Mouse (Mus musculus): ENCODE measurements at regions not wholly inside any gene's neighbourhood (a gene's known extent, or its start where the extent isn't known, plus 50 kb on each side); places are given as distances from the start of the nearest gene placed in this dataset.

GRCm38 (mm10) chr13:6240855-6241254 is 307.1 kb upstream of the Pitrm1 start:
- no peak for ATAC-seq (replicated peaks; ENCODE audit: low FRiP score, low TSS enrichment, poor library complexity, severe bottlenecking)

GRCm38 (mm10) chr13:6241472-6242123 is 306.4 kb upstream of the Pitrm1 start:
- no peak for ATAC-seq (replicated peaks; ENCODE audit: low FRiP score, low TSS enrichment, poor library complexity, severe bottlenecking)

DNA sequence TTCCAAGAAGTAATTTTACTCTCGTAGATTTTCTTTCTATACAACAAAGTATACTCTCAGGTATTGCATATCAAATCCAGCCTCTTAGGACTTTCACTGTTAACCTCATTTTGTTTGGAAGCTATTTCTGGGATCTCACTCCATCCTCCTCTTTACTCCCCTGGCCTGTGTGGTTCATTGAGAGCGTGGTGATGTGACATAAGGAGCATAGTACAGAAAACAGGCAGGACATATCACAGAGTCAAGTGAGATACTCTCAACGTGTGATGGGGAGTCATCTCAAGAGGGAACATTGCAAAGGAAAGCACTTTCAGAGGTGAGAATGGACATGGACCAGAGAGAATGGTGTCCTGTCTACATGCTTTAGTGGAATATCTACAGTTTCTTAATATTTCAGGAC is 297.8 kb upstream of the Pitrm1 start:
- no peak for ATAC-seq (replicated peaks; ENCODE audit: low FRiP score, low TSS enrichment, poor library complexity, severe bottlenecking)

GRCm38 (mm10) chr13:6251025-6251862 is 296.7 kb upstream of the Pitrm1 start:
- no peak for ATAC-seq (replicated peaks; ENCODE audit: low FRiP score, low TSS enrichment, poor library complexity, severe bottlenecking)

DNA sequence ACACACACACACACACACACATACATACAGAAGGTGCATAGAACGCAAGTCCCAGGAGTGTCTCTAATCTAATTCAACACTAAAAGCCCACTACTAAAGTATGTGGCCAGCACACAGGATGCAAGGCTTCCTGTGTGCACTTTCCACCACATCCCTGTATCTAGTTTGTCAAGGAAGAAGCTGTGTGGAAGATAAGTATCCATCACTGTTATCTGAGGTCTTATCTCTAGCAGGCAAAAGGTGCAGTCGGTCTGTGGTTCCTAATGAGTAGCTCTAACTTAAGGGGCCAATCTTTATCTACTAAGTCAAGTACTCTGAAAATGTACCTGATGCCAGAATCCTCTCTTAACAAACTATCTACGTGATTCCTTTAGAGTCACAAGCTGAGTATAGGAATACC is 295.8 kb upstream of the Pitrm1 start:
- no peak for ATAC-seq (replicated peaks; ENCODE audit: low FRiP score, low TSS enrichment, poor library complexity, severe bottlenecking)

- no peak for ATAC-seq (replicated peaks; ENCODE audit: low FRiP score, low TSS enrichment, poor library complexity, severe bottlenecking)
Observed at GRCm38 (mm10) chr13:6255303-6255702, 292.6 kb upstream of the Pitrm1 start.

- no peak for ATAC-seq (replicated peaks; ENCODE audit: low FRiP score, low TSS enrichment, poor library complexity, severe bottlenecking)
Observed at GRCm38 (mm10) chr13:6255728-6256496, 292.0 kb upstream of the Pitrm1 start.

- ATAC-seq (replicated peaks; ENCODE audit: low FRiP score, low TSS enrichment, poor library complexity, severe bottlenecking): no peak
Observed at GRCm38 (mm10) chr13:6258456-6258855, 289.5 kb upstream of the Pitrm1 start.

DNA sequence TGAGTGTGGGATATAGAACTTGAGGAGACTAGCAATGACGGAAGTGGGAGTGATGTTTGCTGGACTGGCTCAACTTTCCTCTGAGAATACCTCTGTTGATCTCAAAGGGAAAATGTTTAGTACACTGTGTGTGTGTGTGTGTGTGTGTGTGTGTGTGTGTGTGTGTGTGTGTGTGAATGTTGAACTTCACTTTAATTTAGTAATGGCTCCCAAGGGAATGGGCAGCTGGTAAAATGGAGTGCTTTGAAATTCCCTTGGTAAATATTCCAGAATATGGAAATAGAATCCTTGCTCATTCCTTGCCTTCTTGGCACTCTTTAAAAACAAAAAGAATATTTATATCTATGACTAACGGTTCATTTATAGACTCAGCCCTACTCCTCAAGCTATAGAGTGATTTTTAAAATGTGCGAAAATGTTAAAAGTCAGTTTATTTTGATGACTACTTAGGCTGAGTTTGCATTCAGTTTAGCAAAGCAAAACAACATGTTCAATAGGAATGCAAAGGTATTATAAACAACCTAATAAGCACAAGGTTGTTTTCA is 287.6 kb upstream of the Pitrm1 start:
- ATAC-seq (replicated peaks; ENCODE audit: low FRiP score, low TSS enrichment, poor library complexity, severe bottlenecking): no peak

- ATAC-seq (replicated peaks; ENCODE audit: low FRiP score, low TSS enrichment, poor library complexity, severe bottlenecking): no peak
Observed at GRCm38 (mm10) chr13:6261458-6261857, 286.5 kb upstream of the Pitrm1 start.

- ATAC-seq (replicated peaks; ENCODE audit: low FRiP score, low TSS enrichment, poor library complexity, severe bottlenecking): no peak
Observed at GRCm38 (mm10) chr13:6270546-6270945, 277.4 kb upstream of the Pitrm1 start.

GRCm38 (mm10) chr13:6272932-6273331 is 275.0 kb upstream of the Pitrm1 start:
- no peak for ATAC-seq (replicated peaks; ENCODE audit: low FRiP score, low TSS enrichment, poor library complexity, severe bottlenecking)

DNA sequence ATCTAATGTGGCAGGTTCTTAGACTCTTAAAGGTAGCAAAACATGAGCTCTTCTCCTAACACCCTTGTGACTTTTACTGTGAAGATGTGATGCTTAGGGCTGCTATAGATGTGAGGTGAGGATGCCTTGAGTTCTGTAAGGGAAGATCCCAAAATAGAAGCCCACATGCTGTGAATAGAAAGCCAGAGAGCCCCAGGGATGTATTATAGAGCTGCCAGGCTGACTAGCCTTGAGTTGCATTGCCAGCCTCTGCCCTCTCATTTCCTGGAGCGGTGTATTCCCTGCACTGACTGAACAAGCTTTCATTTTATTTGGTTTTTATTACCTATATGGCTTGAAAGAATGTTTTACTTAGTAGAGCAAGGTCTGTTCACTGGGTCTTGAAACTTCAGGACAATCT is 267.9 kb upstream of the Pitrm1 start:
- no peak for ATAC-seq (replicated peaks; ENCODE audit: low FRiP score, low TSS enrichment, poor library complexity, severe bottlenecking)

- ATAC-seq (replicated peaks; ENCODE audit: low FRiP score, low TSS enrichment, poor library complexity, severe bottlenecking): no peak
Observed at GRCm38 (mm10) chr13:6288109-6288508, 259.8 kb upstream of the Pitrm1 start.

DNA sequence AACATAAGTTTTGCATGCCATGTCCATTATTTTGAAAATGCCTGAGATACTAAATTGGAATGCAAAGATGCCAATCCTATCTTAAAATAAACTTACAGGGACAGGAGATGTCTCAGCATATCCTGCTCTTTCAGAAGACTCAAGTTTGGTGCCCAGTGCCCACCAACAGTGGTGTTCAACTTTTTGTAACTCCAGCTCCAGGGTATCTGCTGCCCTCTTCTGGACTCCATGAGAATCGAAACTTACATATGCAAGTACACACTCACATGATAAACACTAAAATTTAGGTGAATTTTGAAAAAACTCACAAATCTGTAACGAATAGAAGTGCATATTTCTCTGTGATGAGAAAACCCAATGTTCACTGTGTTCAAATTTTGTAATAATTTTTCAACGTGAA is 255.9 kb upstream of the Pitrm1 start:
- no peak for ATAC-seq (replicated peaks; ENCODE audit: low FRiP score, low TSS enrichment, poor library complexity, severe bottlenecking)

DNA sequence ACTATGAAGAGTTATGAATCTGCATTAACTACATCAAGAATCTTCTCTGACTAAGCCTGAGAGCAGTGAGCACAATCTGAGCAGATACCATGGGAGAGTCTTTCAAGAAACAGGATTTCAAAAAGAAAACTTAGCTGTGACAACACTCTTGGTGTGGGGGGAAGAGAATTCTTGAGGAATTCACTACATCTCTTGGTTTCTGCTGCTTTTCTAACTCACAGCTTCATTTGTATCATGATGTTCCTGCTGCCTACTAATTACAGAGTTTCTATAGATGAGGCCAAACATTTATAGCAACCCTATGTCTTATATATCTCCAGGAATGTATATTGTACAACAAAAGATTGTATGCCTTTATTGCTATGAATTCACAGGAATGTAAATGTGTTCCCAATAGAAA is 242.2 kb upstream of the Pitrm1 start:
- ATAC-seq (replicated peaks; ENCODE audit: low FRiP score, low TSS enrichment, poor library complexity, severe bottlenecking): no peak

- no peak for ATAC-seq (replicated peaks; ENCODE audit: low FRiP score, low TSS enrichment, poor library complexity, severe bottlenecking)
Observed at GRCm38 (mm10) chr13:6306616-6306988, 241.3 kb upstream of the Pitrm1 start.

GRCm38 (mm10) chr13:6306989-6307917 is 240.7 kb upstream of the Pitrm1 start:
- ATAC-seq (replicated peaks; ENCODE audit: low FRiP score, low TSS enrichment, poor library complexity, severe bottlenecking): no peak

- ATAC-seq (replicated peaks; ENCODE audit: low FRiP score, low TSS enrichment, poor library complexity, severe bottlenecking): no peak
Observed at GRCm38 (mm10) chr13:6316201-6316600, 231.7 kb upstream of the Pitrm1 start.

Measured in megakaryocyte-erythroid progenitor cell, adult 5-6 weeks (primary cell).